Mouse (Mus musculus): ENCODE data around the gene Nek3. TPM values are rescaled to one million over a fixed set of nuclear protein-coding genes. Genes with fewer than 3 reads are reported as not detected.

The Nek3 gene
- 4.3 and 4.5 TPM in 2 replicates for polyA plus RNA-seq (2015; fragmentation: Nextera tagmentation; extraction: Ambion mirVana)

GRCm38 (mm10) chr8:22166080-22166603 is at the start of gene Nek3:
Gene Nek3 (minus strand): TSS chr8:22166435.
- H3K9ac ChIP-seq: peak within 1 kb of the TSS; percentile 59
- H3K4me2 ChIP-seq: peak within 1 kb of the TSS; percentile 60
- H3K36me3 ChIP-seq: peaks cover 22% of the 10 kb centered on the region
- no peaks in the 10 kb centered on the region for H3K27me3 ChIP-seq
- H3K9me3 ChIP-seq (replicated peaks): no peaks in the 10 kb centered on the region
- H3K4me3 ChIP-seq: peak within 1 kb of the TSS; percentile 63
- peak within 1 kb of the TSS; percentile 75 for H3K27ac ChIP-seq
- ATAC-seq (replicated peaks; ENCODE audit: insufficient number of reproducible peaks, insufficient read depth, low FRiP score, low read depth): peak; percentile 99
- WGBS: under 1% methylated on average over 32 of the region's 43 CpGs
- H3K4me1 ChIP-seq (replicated peaks): peaks cover 8% of the 10 kb centered on the region; the same call in 1 of the 2 replicates

- WGBS: 85% methylated on average over 10 of the region's 10 CpGs
- Histone ChIP-seq H3K9me3 (replicated peaks) (no peaks in the 10 kb centered on the region), H3K36me3 (peaks cover 66% of the 10 kb centered on the region), H3K4me2 (no peak overlapping the region), H3K9ac (no peak overlapping the region), H3K4me3 (no peak overlapping the region), H3K27me3 (no peaks in the 10 kb centered on the region), H3K27ac (no peak overlapping the region), H3K4me1 (replicated peaks) (no peaks in the 10 kb centered on the region)
- no peak for ATAC-seq (replicated peaks; ENCODE audit: insufficient number of reproducible peaks, insufficient read depth, low FRiP score, low read depth)
Observed at GRCm38 (mm10) chr8:22214826-22215225, 48.6 kb upstream of the Nek3 start.

GRCm38 (mm10) chr8:22209012-22209411 is 42.8 kb upstream of the Nek3 start:
- 19% methylated on average over 5 of the region's 5 CpGs for WGBS
- Histone ChIP-seq H3K4me1 (replicated peaks) (peaks cover 13% of the 10 kb centered on the region), H3K27ac (peak overlapping the region; percentile 47), H3K36me3 (peaks cover 26% of the 10 kb centered on the region), H3K27me3 (no peaks in the 10 kb centered on the region), H3K9me3 (replicated peaks) (no peaks in the 10 kb centered on the region), H3K4me2 (no peak overlapping the region), H3K9ac (no peak overlapping the region), H3K4me3 (no peak overlapping the region)
- peak; percentile 77; the same call in 1 of the 2 replicates for ATAC-seq (replicated peaks; ENCODE audit: insufficient number of reproducible peaks, insufficient read depth, low FRiP score, low read depth)

GRCm38 (mm10) chr8:22207535-22207934 is 41.3 kb upstream of the Nek3 start:
- H3K27me3 ChIP-seq: no peaks in the 10 kb centered on the region
- H3K9ac ChIP-seq: no peak overlapping the region
- WGBS: 68% methylated on average over 4 of the region's 4 CpGs
- H3K4me3 ChIP-seq: no peak overlapping the region
- H3K4me1 ChIP-seq (replicated peaks): peaks cover 13% of the 10 kb centered on the region
- peak overlapping the region; percentile 6 for H3K27ac ChIP-seq
- no peak overlapping the region for H3K4me2 ChIP-seq
- no peak for ATAC-seq (replicated peaks; ENCODE audit: insufficient number of reproducible peaks, insufficient read depth, low FRiP score, low read depth)
- H3K9me3 ChIP-seq (replicated peaks): no peaks in the 10 kb centered on the region
- H3K36me3 ChIP-seq: peaks cover 25% of the 10 kb centered on the region

- ATAC-seq (replicated peaks; ENCODE audit: insufficient number of reproducible peaks, insufficient read depth, low FRiP score, low read depth): no peak
- Histone ChIP-seq H3K4me2 (no peak overlapping the region), H3K27ac (no peak overlapping the region), H3K4me1 (replicated peaks) (peaks cover 3% of the 10 kb centered on the region), H3K4me3 (no peak overlapping the region), H3K9ac (no peak overlapping the region), H3K27me3 (no peaks in the 10 kb centered on the region), H3K36me3 (peaks cover 24% of the 10 kb centered on the region), H3K9me3 (replicated peaks) (no peaks in the 10 kb centered on the region)
- WGBS: 97% methylated on average over 8 of the region's 8 CpGs
Observed at GRCm38 (mm10) chr8:22199481-22199880, 33.2 kb upstream of the Nek3 start.

- no peak overlapping the region for H3K4me3 ChIP-seq
- no peaks in the 10 kb centered on the region for H3K9me3 ChIP-seq (replicated peaks)
- H3K36me3 ChIP-seq: peaks cover 19% of the 10 kb centered on the region
- 81% methylated on average over 6 of the region's 6 CpGs for WGBS
- no peak overlapping the region for H3K9ac ChIP-seq
- H3K4me2 ChIP-seq: no peak overlapping the region
- no peaks in the 10 kb centered on the region for H3K27me3 ChIP-seq
- H3K27ac ChIP-seq: no peak overlapping the region
- no peak for ATAC-seq (replicated peaks; ENCODE audit: insufficient number of reproducible peaks, insufficient read depth, low FRiP score, low read depth)
- peaks cover 11% of the 10 kb centered on the region for H3K4me1 ChIP-seq (replicated peaks)
Observed at GRCm38 (mm10) chr8:22197914-22198313, 31.7 kb upstream of the Nek3 start.

GRCm38 (mm10) chr8:22193432-22194010 is 27.3 kb upstream of the Nek3 start:
- 0 out of 2 replicates have a peak, but pooled peaks have one; percentile 29 for ATAC-seq (replicated peaks; ENCODE audit: insufficient number of reproducible peaks, insufficient read depth, low FRiP score, low read depth)
- WGBS: 13% methylated on average over 12 of the region's 12 CpGs
- Histone ChIP-seq H3K4me3 (peak overlapping the region; percentile 92), H3K9ac (peak overlapping the region; percentile 97), H3K9me3 (replicated peaks) (no peaks in the 10 kb centered on the region), H3K4me2 (peak overlapping the region; percentile 68), H3K27ac (peak overlapping the region; percentile 100), H3K27me3 (no peaks in the 10 kb centered on the region), H3K36me3 (no peaks in the 10 kb centered on the region), H3K4me1 (replicated peaks) (peaks cover 11% of the 10 kb centered on the region)

- Histone ChIP-seq H3K4me1 (replicated peaks) (peaks cover 11% of the 10 kb centered on the region), H3K4me2 (peak within 1 kb of the TSS; percentile 68), H3K36me3 (no peaks in the 10 kb centered on the region), H3K27ac (peak within 1 kb of the TSS; percentile 100), H3K27me3 (no peaks in the 10 kb centered on the region), H3K9me3 (replicated peaks) (no peaks in the 10 kb centered on the region), H3K4me3 (peak within 1 kb of the TSS; percentile 92), H3K9ac (peak within 1 kb of the TSS; percentile 97)
- WGBS: under 1% methylated on average over 73 of the region's 73 CpGs
- peak; percentile 92 for ATAC-seq (replicated peaks; ENCODE audit: insufficient number of reproducible peaks, insufficient read depth, low FRiP score, low read depth)
Observed at GRCm38 (mm10) chr8:22192660-22193431, 26.6 kb upstream of the Nek3 start, which contains the start of gene Vps36. Gene Vps36 (plus strand): TSS chr8:22192809.

GRCm38 (mm10) chr8:22185431-22186397 is 19.5 kb upstream of the Nek3 start, which contains the start of gene Ckap2:
Gene Ckap2 (minus strand): TSS chr8:22185819.
- Histone ChIP-seq H3K36me3 (no peaks in the 10 kb centered on the region), H3K27ac (peak within 1 kb of the TSS; percentile 90), H3K4me3 (peak within 1 kb of the TSS; percentile 97), H3K9me3 (replicated peaks) (no peaks in the 10 kb centered on the region), H3K27me3 (no peaks in the 10 kb centered on the region), H3K9ac (peak within 1 kb of the TSS; percentile 78), H3K4me2 (peak within 1 kb of the TSS; percentile 82), H3K4me1 (replicated peaks) (peaks cover 17% of the 10 kb centered on the region)
- peak; percentile 97 for ATAC-seq (replicated peaks; ENCODE audit: insufficient number of reproducible peaks, insufficient read depth, low FRiP score, low read depth)
- WGBS: 3% methylated on average over 63 of the region's 63 CpGs

- peak overlapping the region; percentile 97 for H3K4me3 ChIP-seq
- ATAC-seq (replicated peaks; ENCODE audit: insufficient number of reproducible peaks, insufficient read depth, low FRiP score, low read depth): 0 out of 2 replicates have a peak, but pooled peaks have one; percentile 27
- peaks cover 22% of the 10 kb centered on the region for H3K4me1 ChIP-seq (replicated peaks)
- H3K4me2 ChIP-seq: peak overlapping the region; percentile 82
- under 1% methylated on average over 3 of the region's 3 CpGs for WGBS
- 0 out of 2 replicates have a peak overlapping the region, but pooled peaks have one; percentile 78 for H3K9ac ChIP-seq
- H3K27me3 ChIP-seq: no peaks in the 10 kb centered on the region
- no peaks in the 10 kb centered on the region for H3K9me3 ChIP-seq (replicated peaks)
- peak overlapping the region; percentile 90 for H3K27ac ChIP-seq
- H3K36me3 ChIP-seq: no peaks in the 10 kb centered on the region
Observed at GRCm38 (mm10) chr8:22184884-22185283, 18.6 kb upstream of the Nek3 start.
